Mouse (Mus musculus): ENCODE data around the gene Agtpbp1. TPM values are rescaled to one million over a fixed set of nuclear protein-coding genes. Genes with fewer than 3 reads are reported as not detected.
A peak's percentile ranks its signal among the peaks of the same experiment; 100 is the strongest.

Gene Agtpbp1
- total RNA-seq, 2 experiments from 2014 or later: 30.8 to 31.2 TPM

- no peak for DNase-seq (ENCODE audit: low spot score in 2 of 2)
Measured at GRCm38 (mm10) chr13:59434554-59434953, 150.5 kb downstream of the Agtpbp1 start.

- DNase-seq (ENCODE audit: low spot score in 2 of 2): peak in 1 of 2 experiments; percentile 35
Measured at GRCm38 (mm10) chr13:59431124-59431864, 153.7 kb downstream of the Agtpbp1 start.

- no peak for DNase-seq (ENCODE audit: low spot score in 2 of 2)
Measured at GRCm38 (mm10) chr13:59429369-59429768, 155.7 kb downstream of the Agtpbp1 start.

GRCm38 (mm10) chr13:59423871-59424270 is 161.2 kb downstream of the Agtpbp1 start:
- DNase-seq (ENCODE audit: low spot score in 2 of 2): no peak

GRCm38 (mm10) chr13:59416530-59417230 is 168.3 kb downstream of the Agtpbp1 start:
- no peak for DNase-seq (ENCODE audit: low spot score in 2 of 2)

GRCm38 (mm10) chr13:59413885-59414284 is 171.1 kb downstream of the Agtpbp1 start:
- DNase-seq (ENCODE audit: low spot score in 2 of 2): no peak

GRCm38 (mm10) chr13:59412672-59413071 is 172.4 kb downstream of the Agtpbp1 start:
- no peak for DNase-seq (ENCODE audit: low spot score in 2 of 2)

- no peak for DNase-seq (ENCODE audit: low spot score in 2 of 2)
Measured at GRCm38 (mm10) chr13:59407182-59407581, 177.8 kb downstream of the Agtpbp1 start.

GRCm38 (mm10) chr13:59402026-59402775 is 182.8 kb downstream of the Agtpbp1 start:
- no peak for DNase-seq (ENCODE audit: low spot score in 2 of 2)

- peak in 1 of 2 experiments; percentile 48 for DNase-seq (ENCODE audit: low spot score in 2 of 2)
Measured at GRCm38 (mm10) chr13:59397571-59397970, 187.5 kb downstream of the Agtpbp1 start.

Other genes with a start within 250 kb of the Agtpbp1 start
- gene Naa35, start within 50 bp of the Agtpbp1 start, total RNA-seq (2021): 10 to 100 TPM; 53.3 to 57.8 TPM
- 10 to 100 TPM; 22.9 to 23.7 TPM for gene Golm1, start 90.6 kb upstream of the Agtpbp1 start, total RNA-seq (2021)
- gene 4921517D22Rik, start 108.9 kb upstream of the Agtpbp1 start, total RNA-seq (2021): not detected
- under 1 TPM; 0.05 to 0.07 TPM for gene Spata31d1a, start 125.1 kb upstream of the Agtpbp1 start, total RNA-seq (2021)
- gene Spata31d1b, start 127.1 kb upstream of the Agtpbp1 start, total RNA-seq (2021): under 1 TPM; 0.05 to 0.08 TPM
- gene Spata31d1d, start 146.5 kb upstream of the Agtpbp1 start, total RNA-seq (2021): not detected
- gene 1700014D04Rik, start 161.5 kb upstream of the Agtpbp1 start, total RNA-seq (2021): not detected
- gene Isca1, start 184.6 kb upstream of the Agtpbp1 start, total RNA-seq (2021): 10 to 100 TPM; 86.8 to 91.1 TPM
- not detected for gene Gm49354, start 197.0 kb upstream of the Agtpbp1 start, total RNA-seq (2021)
- gene Tut7, start 237.9 kb upstream of the Agtpbp1 start, total RNA-seq (2021): 10 to 100 TPM; 53.7 to 65.8 TPM